Mouse (Mus musculus) urinary bladder, adult 18-20 months (tissue): ENCODE data around the gene Gbf1.
A peak's percentile ranks its signal among the peaks of the same experiment; 100 is the strongest.

Experiments
- DNase-seq, 2 experiments: peaks; one replicate each; pipeline ENCODE4 v3.0.0; 2022; ENCODE audit warnings: low spot score in 2 of 2, mixed read lengths in 2 of 2

The Gbf1 gene

DNA sequence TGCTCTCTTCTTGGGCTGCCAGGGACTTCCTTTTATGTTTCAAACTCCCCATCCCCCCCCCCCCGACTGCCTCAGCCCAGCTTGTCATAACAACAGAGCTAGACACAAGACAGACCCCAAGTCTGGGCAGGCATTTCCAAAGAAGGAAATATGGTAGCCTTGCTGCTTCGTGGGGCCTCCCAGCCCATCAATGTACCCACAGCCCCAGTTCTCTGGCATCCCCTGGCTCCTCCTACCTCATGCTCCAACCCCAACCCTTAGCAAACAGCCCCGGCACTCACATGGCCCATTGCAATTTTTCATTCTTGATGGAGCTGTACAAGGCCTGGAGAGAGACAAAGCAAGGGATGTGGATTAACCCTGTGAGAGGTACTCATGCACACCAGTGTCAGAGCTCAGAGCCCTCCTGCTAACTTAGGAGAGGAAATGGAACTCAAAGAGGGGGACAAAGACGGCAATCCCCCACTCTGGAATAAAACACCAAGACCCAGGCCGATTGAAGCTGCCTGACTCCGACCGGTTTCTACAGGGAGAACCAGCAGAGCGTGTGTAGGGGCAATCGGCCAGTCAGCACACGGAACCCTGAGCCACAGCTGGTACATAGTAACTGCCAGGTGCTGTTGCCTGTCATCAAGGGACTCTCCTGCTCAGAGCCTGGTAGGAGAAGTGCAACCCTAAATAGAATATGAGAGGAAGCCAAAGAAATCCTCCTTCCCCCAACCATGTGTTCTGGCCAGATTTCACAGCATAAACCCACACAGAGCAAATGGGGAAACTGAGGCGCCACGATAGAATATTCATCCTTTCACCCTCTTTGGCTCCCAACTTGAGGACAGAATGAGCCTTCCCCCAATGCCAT is 163.7 kb downstream of the Gbf1 start:
- no peak for DNase-seq

DNA sequence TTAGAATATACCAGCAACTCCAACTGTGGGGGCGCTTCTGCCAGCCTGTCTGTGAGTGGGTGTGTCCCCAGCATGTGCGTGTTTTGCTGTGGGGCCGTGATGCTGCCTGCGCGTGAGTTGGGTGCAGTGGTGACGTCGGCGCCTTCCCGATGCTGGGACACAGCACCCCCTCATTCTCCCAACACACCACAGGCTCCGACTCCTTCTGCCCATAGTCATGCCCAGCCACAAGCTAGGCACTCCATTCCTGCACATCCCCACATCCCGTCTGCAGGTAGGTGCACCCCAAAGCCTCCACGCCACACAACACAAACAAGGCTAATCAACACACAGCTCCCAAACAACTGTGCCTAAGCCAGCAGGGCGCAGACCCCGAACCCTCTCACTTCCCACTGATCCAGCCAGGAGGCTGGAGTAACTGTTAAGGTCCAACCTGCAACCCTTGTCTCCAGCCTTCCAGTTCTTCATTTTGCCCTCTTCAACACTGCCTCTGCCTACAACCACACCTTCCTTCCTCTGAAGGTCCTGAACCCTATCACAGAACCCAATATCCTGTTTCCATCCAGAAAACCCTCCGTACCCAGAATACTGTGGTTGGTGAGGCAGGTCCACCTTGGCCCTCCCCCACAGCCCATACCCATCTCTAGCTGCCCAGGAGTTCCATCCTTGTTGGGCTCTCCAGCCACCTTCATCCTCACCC is 164.7 kb downstream of the Gbf1 start:
- DNase-seq, result no peak

DNA sequence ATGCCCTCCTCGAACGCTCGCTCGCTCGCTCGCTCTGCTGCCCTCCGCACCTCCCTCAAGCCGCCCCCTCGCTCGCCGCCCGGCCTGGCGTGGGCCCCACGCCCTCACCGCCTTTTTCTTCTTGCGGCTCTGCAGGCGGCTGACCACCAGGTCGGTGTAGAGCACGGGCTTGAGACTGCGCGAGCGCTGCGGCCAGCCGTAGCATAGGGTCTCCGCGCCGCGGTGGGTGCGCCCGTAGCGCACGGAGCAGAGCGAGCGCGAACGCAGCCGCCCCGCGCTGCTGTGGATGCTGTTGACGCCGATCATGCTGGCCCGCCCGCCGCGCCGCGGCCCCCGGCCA is 165.2 kb downstream of the Gbf1 start:
- no peak for DNase-seq

DNA sequence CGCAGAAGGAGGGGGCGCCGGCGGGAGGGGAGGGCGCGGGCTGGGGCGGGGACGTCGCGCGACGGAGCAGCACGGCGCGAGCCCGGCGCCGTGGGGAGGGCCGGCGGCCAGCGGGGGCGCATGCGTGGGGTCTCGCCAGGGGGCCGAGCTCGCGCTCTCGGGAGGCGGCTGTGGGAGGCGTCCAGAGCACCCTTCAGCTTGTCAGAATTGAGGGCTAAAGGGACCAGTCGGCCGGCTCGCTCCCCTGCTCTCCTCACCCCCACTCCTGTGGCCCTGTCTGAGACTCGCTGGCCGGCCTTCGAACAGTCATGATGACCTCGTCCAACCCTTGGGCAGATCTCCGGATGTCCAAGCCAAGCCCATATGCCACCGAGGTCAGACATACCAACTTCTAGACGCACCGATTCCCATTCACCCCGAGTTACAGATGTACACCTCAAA is 165.7 kb downstream of the Gbf1 start:
- DNase-seq, result no peak

DNA sequence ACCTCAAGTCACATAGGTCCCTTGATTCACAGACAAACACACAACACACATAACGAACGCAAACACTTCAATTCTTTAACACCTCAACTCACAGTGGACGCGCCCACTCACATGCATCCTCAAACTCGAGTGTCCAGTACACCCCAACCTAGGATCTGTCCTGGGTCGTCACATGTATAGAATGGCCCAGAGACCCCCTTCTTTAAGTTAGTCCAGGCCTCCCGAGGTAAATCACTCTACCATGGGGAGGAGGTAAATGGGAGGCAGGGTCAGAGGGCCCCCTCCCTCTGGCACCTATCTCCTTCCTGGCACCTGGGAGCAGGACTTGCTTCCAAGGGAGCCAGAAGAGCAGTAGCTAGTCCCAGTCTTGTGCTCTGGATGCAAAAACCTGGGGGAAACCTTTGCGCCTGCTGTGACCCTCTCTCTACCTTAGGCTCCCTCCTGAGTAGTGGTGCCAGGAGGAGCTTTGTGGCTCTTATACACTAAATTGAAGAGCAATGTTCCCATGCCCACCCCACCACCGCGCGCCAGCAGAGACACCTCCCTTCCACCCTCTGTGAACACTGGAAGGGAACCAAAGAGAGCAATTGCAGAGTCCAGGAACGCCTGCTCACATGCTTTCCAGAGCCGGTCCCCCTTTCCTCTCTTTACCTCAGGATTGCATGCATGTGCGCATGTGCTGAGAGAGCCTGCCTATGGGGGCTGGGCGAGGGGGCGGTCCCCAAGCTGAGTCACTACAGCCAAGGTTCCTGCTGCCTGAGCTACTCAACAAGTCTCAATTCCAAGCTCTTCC is 166.5 kb downstream of the Gbf1 start:
- DNase-seq, result peak in 1 of 2 experiments; percentile 71

DNA sequence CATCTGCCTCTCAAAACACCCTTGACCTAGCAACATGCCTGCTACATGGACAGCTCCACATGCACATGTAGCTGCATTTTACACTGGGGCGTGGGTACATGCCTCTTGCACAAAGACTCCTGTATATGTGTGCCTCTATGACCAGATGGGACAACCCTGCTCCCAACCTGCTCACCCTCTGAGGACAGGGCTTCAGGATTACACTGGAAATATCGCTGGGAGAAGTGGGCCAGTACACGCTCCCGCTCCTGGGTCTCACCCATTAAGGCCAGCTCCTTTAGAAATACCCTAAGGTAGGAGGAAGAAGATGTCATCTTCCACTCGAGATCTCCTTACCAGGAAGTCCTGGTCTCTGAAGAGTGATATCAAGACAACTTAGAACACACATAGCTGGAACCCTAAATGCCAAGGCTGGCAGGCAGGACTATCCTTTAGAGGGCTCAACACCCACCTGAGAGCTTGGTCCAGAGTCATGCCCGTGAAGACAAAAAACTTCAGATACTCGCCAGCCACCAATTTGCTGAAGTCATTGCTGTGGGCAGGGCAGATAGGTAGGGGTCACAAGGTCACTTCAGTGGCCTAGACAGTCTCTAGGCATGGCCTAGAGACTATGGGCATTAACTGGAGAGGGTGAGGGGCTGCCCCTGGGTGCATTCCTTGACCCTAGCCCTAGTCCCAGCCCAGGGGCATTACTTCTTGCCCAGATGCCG is 167.9 kb downstream of the Gbf1 start:
- DNase-seq, result no peak

DNA sequence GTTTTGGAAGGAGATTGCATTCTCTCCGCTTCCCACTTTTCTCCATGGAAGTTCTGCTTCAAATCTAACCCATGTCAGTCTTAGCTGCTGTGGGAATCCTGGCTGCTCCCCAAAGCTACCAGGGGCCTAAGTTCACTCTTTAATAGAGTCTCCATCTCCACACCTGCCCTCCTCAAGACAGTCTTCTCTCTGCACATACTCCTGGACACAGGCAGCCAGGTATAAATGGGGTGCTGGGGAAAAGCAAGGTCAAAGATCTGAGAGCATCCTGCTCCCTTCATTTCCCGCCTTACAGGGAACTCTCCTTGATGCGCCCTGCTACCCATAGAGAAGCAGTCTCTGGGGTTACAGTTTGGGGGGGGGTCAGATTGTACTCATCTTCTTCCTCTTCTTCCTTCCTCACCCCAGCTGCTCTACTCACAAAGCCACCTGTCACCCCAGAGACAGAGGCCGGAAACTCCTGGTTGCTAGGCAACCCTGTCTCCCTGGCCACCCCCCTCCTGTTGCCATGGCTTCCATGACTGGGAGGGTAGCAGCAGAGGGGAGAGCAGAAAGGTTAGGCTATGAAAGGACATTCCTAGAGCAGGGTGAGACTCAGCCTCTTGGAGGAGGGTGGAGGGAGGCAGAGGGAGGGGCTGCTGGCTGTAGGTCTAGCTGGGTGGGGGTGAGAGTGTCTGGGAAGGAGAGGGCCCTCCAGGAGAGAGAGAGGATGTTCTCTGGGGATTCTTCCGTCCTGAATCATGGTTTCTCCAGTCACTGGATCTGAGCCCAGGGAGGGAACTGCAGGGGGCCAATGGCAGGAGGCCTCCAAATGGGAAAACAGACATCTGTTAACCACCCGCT is 169.0 kb downstream of the Gbf1 start:
- DNase-seq, result no peak

DNA sequence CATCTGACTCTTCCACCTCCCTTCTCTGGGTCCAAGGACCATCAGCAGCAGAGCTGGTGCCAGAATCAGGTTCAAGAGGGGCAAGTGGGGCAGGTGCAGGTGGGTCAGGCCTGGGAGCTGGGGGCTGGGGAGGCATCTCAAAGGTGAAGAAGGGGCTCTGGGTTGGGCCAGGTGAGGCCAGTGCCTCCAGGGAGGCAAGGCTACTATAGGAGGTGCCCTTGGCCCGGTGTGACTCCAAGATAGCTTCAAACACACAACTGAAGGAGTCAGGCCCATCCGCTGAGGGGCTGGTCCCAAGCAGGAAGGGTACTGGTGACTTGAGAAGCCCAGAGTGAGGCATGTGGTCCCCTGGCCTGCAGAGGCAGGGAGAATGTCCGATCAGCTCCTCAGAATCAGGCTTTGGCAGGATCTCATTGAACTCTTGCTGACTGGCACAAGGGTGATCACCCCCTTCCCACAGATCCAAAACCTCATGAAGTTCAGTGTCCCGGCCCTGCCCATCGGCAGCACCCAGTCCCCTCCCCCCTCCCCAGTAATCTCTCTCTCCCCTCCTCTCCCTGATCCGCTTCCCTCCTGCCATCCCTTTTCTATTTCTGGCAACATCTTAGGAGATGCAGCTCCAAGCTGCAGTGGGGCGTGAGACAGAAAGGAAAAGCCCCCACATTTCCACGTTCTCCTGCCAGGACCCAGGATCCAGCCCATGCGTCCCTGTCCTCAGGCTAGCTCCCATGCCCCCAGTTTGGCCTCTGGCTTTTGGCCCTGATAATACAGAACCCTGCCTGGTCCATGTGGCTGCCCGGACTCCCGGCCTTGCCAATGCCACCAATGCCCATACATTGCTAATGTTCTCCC is 170.1 kb downstream of the Gbf1 start:
- DNase-seq, result no peak

DNA sequence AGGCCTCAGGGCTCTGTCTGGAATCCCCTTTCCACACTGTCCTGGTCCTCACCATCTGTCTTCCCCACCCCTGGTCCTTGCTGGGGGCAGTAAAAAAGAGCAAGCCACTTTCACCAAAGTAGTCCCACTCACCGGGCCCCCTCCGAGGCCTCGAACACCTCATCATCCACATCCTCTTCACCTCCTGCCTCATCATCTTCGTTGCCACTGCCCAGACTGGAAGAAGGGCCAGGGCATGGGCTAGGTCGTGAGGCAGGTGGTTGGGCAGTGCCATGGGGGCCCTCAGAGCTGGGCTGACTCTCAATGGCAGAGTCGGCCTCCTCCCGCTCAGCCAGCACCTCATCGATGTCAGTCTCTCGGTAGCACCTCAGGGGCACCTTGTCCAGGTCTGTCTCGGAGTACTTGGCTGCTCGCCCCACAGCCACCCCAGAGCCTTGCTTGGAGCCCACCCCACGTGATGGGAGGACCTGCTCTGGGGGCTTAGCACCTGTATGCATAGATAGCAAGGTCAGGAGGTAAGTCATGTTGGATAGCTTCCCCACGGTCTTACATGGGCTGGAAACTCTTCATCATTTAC is 170.8 kb downstream of the Gbf1 start:
- no peak for DNase-seq

DNA sequence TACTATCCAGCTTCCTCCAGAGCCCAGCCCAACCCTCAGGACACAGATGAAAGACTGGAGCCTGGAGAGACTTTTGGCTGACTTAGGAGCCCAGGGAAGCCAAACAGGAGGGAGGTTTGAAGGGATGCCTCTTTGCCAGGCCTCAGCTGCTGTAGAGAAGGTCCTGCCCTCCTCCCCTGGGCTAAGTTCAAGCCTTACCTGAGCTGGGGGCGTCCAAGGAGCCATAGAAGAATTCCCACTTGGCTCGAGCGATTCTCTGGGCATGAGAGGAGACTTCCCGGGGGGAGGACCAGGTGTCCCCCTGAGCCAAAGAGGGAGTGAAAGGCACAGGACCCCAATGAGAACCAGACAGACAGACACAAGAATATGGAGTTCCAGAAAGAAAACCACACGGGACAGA is 171.4 kb downstream of the Gbf1 start:
- no peak for DNase-seq

DNA sequence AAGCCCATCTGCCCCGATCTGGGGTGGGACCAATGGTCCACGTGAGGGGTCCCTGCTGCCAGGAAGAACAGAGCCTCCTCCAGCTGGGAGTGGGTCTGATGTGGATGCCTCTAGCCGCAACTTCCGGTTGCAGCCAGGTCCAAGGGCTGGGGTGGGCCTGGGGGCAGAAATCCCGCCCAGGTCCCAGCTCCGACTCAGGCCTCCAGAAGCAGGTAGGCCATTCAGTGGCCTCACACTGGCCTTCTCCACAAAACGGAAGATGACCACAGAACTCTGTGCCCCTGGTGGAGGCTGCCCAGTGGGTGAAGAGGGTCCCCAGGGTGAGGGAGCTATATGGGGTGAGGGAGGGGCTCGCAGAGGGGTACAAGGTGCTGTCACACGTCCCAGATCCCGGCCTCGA is 172.1 kb downstream of the Gbf1 start:
- DNase-seq, result no peak

DNA sequence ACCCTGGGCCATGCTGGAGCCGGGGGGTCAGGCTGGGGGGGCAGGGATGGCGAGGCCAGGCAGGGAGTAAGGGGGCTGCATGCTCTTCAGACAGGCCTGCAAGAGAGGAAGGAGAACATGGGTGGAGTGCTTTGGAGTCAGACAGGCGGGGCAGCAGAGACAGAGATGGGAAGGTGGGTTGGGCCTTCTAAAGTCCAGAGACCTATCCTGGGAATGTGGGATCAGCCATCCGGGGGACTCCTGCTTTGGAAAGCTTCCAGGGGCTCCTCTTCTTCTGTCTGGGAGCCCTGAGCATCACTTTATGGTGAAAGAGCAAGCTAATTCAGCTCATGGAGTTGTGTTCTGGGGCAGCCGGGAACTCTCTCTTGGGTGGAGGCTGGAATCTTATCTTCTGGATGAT is 172.6 kb downstream of the Gbf1 start:
- no peak for DNase-seq

DNA sequence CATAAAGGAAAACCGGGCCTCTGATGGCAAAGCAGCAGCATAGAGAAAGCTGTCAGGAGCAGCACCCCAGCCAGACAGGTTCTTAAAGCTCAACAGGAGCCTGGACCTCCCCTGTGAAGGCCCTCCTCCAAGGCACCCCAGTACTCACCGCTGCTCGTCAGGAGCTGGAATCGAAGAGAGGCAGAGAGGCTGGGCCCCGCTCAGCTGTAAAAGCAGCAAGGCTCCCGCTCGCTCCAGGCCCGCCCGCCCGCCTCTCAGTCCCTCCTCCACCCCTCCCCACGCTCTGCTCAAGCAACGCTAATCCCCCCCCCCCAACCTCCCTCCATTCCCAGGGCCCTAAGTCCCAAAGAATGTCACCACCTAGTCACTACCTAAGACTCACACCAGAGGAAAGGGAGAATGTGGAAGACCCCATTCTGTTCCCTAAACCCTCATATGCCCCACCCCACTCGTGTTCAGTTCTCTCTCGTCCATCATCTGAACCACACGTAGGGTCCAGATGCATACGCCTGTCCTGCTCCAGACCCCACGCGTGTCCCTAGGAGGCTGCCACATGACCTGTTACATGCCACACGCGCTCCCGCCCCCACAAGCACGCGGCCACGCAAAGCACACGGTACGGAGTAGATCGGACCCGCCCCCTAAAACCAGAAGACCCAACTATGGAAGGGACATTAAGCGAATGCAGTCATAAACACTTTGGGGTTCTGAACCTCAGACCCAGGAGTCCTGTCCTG is 173.9 kb downstream of the Gbf1 start:
- DNase-seq, result no peak

DNA sequence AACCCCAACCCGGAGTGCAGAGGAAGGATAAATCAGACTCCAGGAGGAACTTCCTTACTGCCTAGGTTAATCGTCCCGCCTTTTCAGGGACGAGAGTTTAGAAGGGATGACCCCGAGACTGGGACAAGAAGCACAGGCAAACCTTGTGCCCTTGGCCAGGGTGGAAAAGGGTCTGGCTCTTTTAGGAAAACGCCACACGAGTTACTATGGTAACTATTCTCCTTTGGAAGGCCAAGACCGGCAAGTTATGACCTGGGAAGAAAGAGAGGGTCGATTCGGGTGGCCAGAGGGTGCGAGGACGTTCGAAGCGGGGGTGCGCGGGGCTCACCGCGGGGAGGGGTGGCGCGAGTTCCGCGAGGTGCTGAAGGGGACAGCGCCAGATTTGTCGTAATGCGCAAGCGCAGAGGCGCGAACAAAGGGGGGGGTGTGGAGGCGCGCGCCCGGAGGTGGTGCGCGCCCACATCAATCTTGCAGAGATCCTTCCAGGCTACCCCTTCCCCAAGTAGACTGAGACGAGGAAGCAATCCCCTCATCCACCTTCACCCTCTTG is 174.5 kb downstream of the Gbf1 start, which contains the start of gene Psd:
Gene Psd, minus strand, starts transcription at position 401 of the 550 bp plus-strand sequence.
- no peak for DNase-seq

DNA sequence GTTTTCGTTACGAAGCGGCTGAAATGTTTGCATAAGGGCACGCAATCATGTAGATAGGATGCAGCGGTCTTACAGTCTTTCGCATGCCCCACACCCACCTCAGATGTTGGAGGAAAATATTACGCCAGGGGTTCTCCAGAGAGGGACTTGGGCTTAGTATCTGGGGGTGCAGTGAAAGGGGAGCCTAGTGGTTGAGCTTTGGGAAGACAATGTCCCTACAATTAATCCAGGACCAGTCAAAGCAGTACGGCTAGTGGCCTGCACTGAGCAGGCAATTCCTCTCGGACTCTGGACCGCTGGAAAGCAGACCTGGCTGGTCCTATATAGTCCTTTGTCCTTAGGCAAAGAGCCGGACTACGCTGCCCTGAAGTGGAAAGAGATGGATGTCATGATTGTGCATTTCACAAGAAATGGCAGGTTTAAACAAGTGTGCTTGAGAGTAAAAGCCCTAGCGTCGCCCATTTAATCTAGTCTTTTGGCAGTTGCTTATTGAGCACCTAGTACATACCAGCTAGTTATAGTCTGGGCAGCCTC is 175.3 kb downstream of the Gbf1 start:
- no peak for DNase-seq

DNA sequence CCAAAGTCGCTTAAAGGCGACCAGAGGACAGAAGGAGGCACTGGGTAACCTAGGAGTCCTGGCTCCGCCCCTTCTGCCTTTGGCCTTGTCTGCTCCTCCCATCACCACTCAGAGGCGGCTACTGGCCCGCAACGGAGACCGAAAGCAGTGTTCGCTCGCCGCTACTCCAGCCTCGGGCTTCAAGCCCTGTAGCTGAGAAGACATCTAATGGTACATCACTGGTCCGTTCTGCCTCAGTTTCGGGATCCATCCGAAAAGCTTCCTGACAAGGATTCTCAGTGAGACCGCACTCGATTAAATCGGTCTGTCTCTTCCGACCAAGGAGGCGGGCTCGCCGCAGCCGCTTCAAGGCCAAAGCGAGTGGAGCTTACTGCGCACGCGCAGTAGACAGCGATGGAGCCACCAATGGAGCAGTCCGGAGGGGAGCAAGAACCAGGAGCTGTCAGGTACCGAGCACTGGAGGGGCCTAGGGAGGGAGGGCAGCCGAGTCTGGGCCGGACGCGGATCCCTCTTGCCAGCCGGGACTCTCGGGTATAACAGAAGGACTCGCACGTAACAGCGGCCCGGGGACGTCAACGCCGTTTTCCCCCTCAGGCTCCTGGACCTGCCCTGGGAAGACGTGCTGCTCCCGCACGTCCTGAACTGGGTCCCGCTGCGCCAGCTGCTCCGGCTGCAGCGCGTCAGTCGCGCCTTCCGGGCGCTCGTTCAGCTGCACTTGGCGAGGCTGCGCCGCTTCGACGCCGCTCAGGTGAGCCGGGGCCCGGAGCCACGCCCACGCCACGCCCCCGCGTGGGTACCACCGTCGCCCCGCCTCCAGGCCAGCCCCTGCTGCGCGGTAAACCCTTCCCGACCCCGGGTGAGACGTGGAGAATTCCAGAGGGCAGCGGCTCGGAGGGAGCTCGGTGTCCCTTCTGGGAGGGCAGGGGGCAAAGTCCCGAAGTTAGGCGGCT is 176.0 kb downstream of the Gbf1 start, which contains the start of gene Fbxl15:
Gene Fbxl15, plus strand, starts transcription at position 104 of the 950 bp plus-strand sequence.
- DNase-seq, result peak; percentile 88 to 90
